Mouse (Mus musculus): ENCODE measurements around the gene Lce1k. TPM values are rescaled to one million over a fixed set of nuclear protein-coding genes. Genes with fewer than 3 reads are reported as not detected.

The Lce1k gene
- polyA plus RNA-seq, 1 experiment from 2014 or later: not detected

Other genes starting within 250 kb of the Lce1k start
- gene Ivl, start 234.2 kb downstream of the Lce1k start, polyA plus RNA-seq (2015; fragmentation: Nextera tagmentation; extraction: Ambion mirVana): not detected in 2 replicates
- not detected in 2 replicates for gene Smcp, start 218.9 kb downstream of the Lce1k start, polyA plus RNA-seq (2015; fragmentation: Nextera tagmentation; extraction: Ambion mirVana)
- not detected in 2 replicates for gene 2210017I01Rik, start 200.4 kb downstream of the Lce1k start, polyA plus RNA-seq (2015; fragmentation: Nextera tagmentation; extraction: Ambion mirVana)
- gene Lce6a, start 186.2 kb downstream of the Lce1k start, polyA plus RNA-seq (2015; fragmentation: Nextera tagmentation; extraction: Ambion mirVana): not detected in 2 replicates
- not detected in 2 replicates for gene Lce1a1, start 159.6 kb downstream of the Lce1k start, polyA plus RNA-seq (2015; fragmentation: Nextera tagmentation; extraction: Ambion mirVana)
- not detected in 2 replicates for gene Lce1b, start 151.0 kb downstream of the Lce1k start, polyA plus RNA-seq (2015; fragmentation: Nextera tagmentation; extraction: Ambion mirVana)
- gene Lce1a2, start 137.6 kb downstream of the Lce1k start, polyA plus RNA-seq (2015; fragmentation: Nextera tagmentation; extraction: Ambion mirVana): not detected in 2 replicates
- not detected in 2 replicates for gene Lce1c, start 128.6 kb downstream of the Lce1k start, polyA plus RNA-seq (2015; fragmentation: Nextera tagmentation; extraction: Ambion mirVana)
- gene Lce1d, start 120.7 kb downstream of the Lce1k start, polyA plus RNA-seq (2015; fragmentation: Nextera tagmentation; extraction: Ambion mirVana): not detected in 2 replicates
- gene Lce1e, start 98.8 kb downstream of the Lce1k start, polyA plus RNA-seq (2015; fragmentation: Nextera tagmentation; extraction: Ambion mirVana): not detected in 2 replicates
- gene Lce1f, start 87.5 kb downstream of the Lce1k start, polyA plus RNA-seq (2015; fragmentation: Nextera tagmentation; extraction: Ambion mirVana): not detected in 2 replicates
- not detected in 2 replicates for gene Gm38119, start 68.8 kb downstream of the Lce1k start, polyA plus RNA-seq (2015; fragmentation: Nextera tagmentation; extraction: Ambion mirVana)
- not detected in 2 replicates for gene Lce1g, start 55.6 kb downstream of the Lce1k start, polyA plus RNA-seq (2015; fragmentation: Nextera tagmentation; extraction: Ambion mirVana)
- gene Lce1h, start 42.8 kb downstream of the Lce1k start, polyA plus RNA-seq (2015; fragmentation: Nextera tagmentation; extraction: Ambion mirVana): not detected in 2 replicates
- gene Lce1i, start 29.0 kb downstream of the Lce1k start, polyA plus RNA-seq (2015; fragmentation: Nextera tagmentation; extraction: Ambion mirVana): not detected in 2 replicates
- not detected in 2 replicates for gene Lce1j, start 17.4 kb downstream of the Lce1k start, polyA plus RNA-seq (2015; fragmentation: Nextera tagmentation; extraction: Ambion mirVana)
- gene Kprp, start 19.4 kb upstream of the Lce1k start, polyA plus RNA-seq (2015; fragmentation: Nextera tagmentation; extraction: Ambion mirVana): not detected in 2 replicates
- gene Lce1l, start 43.4 kb upstream of the Lce1k start, polyA plus RNA-seq (2015; fragmentation: Nextera tagmentation; extraction: Ambion mirVana): not detected in 2 replicates
- gene 2310050C09Rik, start 62.3 kb upstream of the Lce1k start, polyA plus RNA-seq (2015; fragmentation: Nextera tagmentation; extraction: Ambion mirVana): not detected in 2 replicates
- not detected in 2 replicates for gene Lce3a, start 118.3 kb upstream of the Lce1k start, polyA plus RNA-seq (2015; fragmentation: Nextera tagmentation; extraction: Ambion mirVana)
- not detected in 2 replicates for gene Lce3b, start 125.1 kb upstream of the Lce1k start, polyA plus RNA-seq (2015; fragmentation: Nextera tagmentation; extraction: Ambion mirVana)
- not detected in 2 replicates for gene Lce3c, start 136.6 kb upstream of the Lce1k start, polyA plus RNA-seq (2015; fragmentation: Nextera tagmentation; extraction: Ambion mirVana)
- gene Lce3d, start 149.5 kb upstream of the Lce1k start, polyA plus RNA-seq (2015; fragmentation: Nextera tagmentation; extraction: Ambion mirVana): not detected in 2 replicates
- gene Lce3e, start 159.2 kb upstream of the Lce1k start, polyA plus RNA-seq (2015; fragmentation: Nextera tagmentation; extraction: Ambion mirVana): not detected in 2 replicates
- gene Lce3f, start 184.3 kb upstream of the Lce1k start, polyA plus RNA-seq (2015; fragmentation: Nextera tagmentation; extraction: Ambion mirVana): not detected in 2 replicates
- gene Crct1, start 207.8 kb upstream of the Lce1k start, polyA plus RNA-seq (2015; fragmentation: Nextera tagmentation; extraction: Ambion mirVana): not detected in 2 replicates
- gene Lce1m, start 211.2 kb upstream of the Lce1k start, polyA plus RNA-seq (2015; fragmentation: Nextera tagmentation; extraction: Ambion mirVana): not detected in 2 replicates